Mouse (Mus musculus) liver, embryonic 11.5 days (tissue): Measurements from ENCODE around the gene Fstl1. TPM values are rescaled to one million over a fixed set of nuclear protein-coding genes. Genes with fewer than 3 reads are reported as not detected.

ENCODE experiments used
- ATAC-seq: fragments of 200-750 bp; cut with Nextera tagmentation; replicated peaks from 2 replicates; pipeline ENCODE4 v1.8.0; 2017; ENCODE audit warnings: moderate number of reproducible peaks, mild to moderate bottlenecking, moderate TSS enrichment, moderate library complexity; ENCODE audit not compliant: low FRiP score
- DNase-seq: peaks from one replicate; pipeline ENCODE4 v3.0.0-alpha.2; 2017; ENCODE audit warnings: low spot score
- H3K27ac ChIP-seq: fragments of 300-500 bp; sonication (generic); 2 replicates; pipeline ENCODE4 v1.5.1; 2014; ENCODE audit warnings: mild to moderate bottlenecking, low read depth, low read length, control low read depth
- H3K27me3 ChIP-seq: fragments of 300-500 bp; sonication (generic); replicated peaks from 2 replicates; pipeline ENCODE4 v1.6.1; 2014; ENCODE audit warnings: low read length, mixed read lengths; ENCODE audit not compliant: control insufficient read depth, insufficient read depth
- H3K36me3 ChIP-seq: fragments of 300-500 bp; sonication (generic); 2 replicates; pipeline ENCODE4 v1.6.1; 2014; ENCODE audit warnings: mild to moderate bottlenecking, low read length, moderate library complexity, mixed read lengths; ENCODE audit not compliant: control insufficient read depth, insufficient read depth
- H3K4me1 ChIP-seq: fragments of 300-500 bp; sonication (generic); replicated peaks from 2 replicates; pipeline ENCODE4 v1.6.1; 2014; ENCODE audit warnings: low read length, mixed read lengths; ENCODE audit not compliant: control insufficient read depth, insufficient read depth
- H3K4me2 ChIP-seq: fragments of 300-500 bp; sonication (generic); 2 replicates; pipeline ENCODE4 v1.6.1; 2014; ENCODE audit warnings: mild to moderate bottlenecking, control low read depth, moderate library complexity
- H3K4me3 ChIP-seq: fragments of 300-500 bp; sonication (generic); 2 replicates; pipeline ENCODE4 v1.5.1; 2014; ENCODE audit warnings: low read depth, low read length, control low read depth
- H3K9ac ChIP-seq: fragments of 300-500 bp; sonication (generic); 2 replicates; pipeline ENCODE4 v1.6.1; 2014; ENCODE audit warnings: low read depth, low read length, control low read depth
- H3K9me3 ChIP-seq: fragments of 300-500 bp; sonication (generic); 2 replicates; pipeline ENCODE4 v1.6.1; 2016; ENCODE audit warnings: low read length, inconsistent platforms, mixed read lengths; ENCODE audit not compliant: control insufficient read depth
- WGBS: fragments of 180-500 bp; shearing (Covaris S2); extraction: QIAGEN DNeasy Blood & Tissue Kit; methylation state at CpG from one replicate; pipeline ENCODE4 v1.1.7; 2014; 5-methylcytosine and 5-hydroxymethylcytosine counted together
- polyA plus RNA-seq: library from polyadenylated mRNA; unstranded; fragments of >200 nt; fragmentation: Nextera tagmentation; extraction: Ambion mirVana; gene quantifications from 2 replicates; pipeline ENCODE4 v1.2.1, GENCODE M21; 2014

Fstl1 gene
- polyA plus RNA-seq, 1 experiment from 2014 or later, result 118 TPM

- H3K36me3 ChIP-seq, result no peaks in the 10 kb centered on the region; the same call in 1 of the 2 replicates
- H3K27me3 ChIP-seq, result peaks cover 11% of the 10 kb centered on the region; the same call in 1 of the 2 replicates
- no peak overlapping the region for H3K4me3 ChIP-seq
- no peak overlapping the region for H3K27ac ChIP-seq
- WGBS, result 72% methylated on average over 7 of the region's 7 CpGs
- H3K9me3 ChIP-seq, result no peaks in the 10 kb centered on the region
- H3K4me1 ChIP-seq, result no peaks in the 10 kb centered on the region; the same call in none of the 2 replicates
- H3K9ac ChIP-seq, result no peak overlapping the region
- no peak overlapping the region for H3K4me2 ChIP-seq
- ATAC-seq (no peak), DNase-seq (no peak)
Observed at GRCm38 (mm10) chr16:37779651-37780280, 3.1 kb downstream of the Fstl1 start.

DNA sequence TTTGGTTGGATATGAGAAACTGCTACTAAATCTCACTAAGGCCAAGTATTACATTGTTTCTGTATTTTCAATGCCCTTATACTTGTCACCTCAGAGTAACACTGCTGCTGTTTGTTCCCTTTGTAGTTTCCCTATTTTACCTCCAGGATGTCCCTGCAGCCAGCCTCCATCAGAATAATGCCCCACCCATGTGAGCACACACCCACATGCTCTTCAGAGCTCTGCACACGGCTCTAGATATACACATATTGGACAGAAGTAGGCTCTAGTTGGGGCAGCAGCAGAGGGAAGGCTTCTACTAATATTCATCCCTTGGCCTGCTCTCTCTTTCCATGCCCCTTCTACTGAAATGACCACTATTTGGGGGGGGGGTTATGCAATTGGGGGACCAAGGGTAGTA is 3.7 kb downstream of the Fstl1 start:
- Histone ChIP-seq H3K27ac (no peak overlapping the region), H3K9me3 (no peaks in the 10 kb centered on the region), H3K4me2 (no peak overlapping the region), H3K4me3 (no peak overlapping the region), H3K27me3 (peaks cover 11% of the 10 kb centered on the region; the same call in 1 of the 2 replicates), H3K9ac (no peak overlapping the region), H3K36me3 (no peaks in the 10 kb centered on the region; the same call in 1 of the 2 replicates), H3K4me1 (no peaks in the 10 kb centered on the region; the same call in none of the 2 replicates)
- 28% methylated on average over 1 of the region's 1 CpGs for WGBS
- ATAC-seq, result 0 out of 2 replicates have a peak, but pooled peaks have one; percentile 41
- no peak for DNase-seq

GRCm38 (mm10) chr16:37780911-37781310 is 4.2 kb downstream of the Fstl1 start:
- WGBS, result 84% methylated on average over 3 of the region's 3 CpGs
- no peak overlapping the region for H3K9ac ChIP-seq
- H3K4me1 ChIP-seq, result no peaks in the 10 kb centered on the region; the same call in none of the 2 replicates
- no peak for DNase-seq
- no peak for ATAC-seq
- no peak overlapping the region for H3K4me2 ChIP-seq
- H3K36me3 ChIP-seq, result no peaks in the 10 kb centered on the region; the same call in 1 of the 2 replicates
- no peak overlapping the region for H3K4me3 ChIP-seq
- no peaks in the 10 kb centered on the region for H3K9me3 ChIP-seq
- no peak overlapping the region for H3K27ac ChIP-seq
- H3K27me3 ChIP-seq, result peaks cover 8% of the 10 kb centered on the region; the same call in 1 of the 2 replicates

GRCm38 (mm10) chr16:37784526-37784925 is 7.9 kb downstream of the Fstl1 start:
- Histone ChIP-seq H3K36me3 (no peaks in the 10 kb centered on the region; the same call in 1 of the 2 replicates), H3K9me3 (no peaks in the 10 kb centered on the region)

GRCm38 (mm10) chr16:37787558-37788194 is 11.0 kb downstream of the Fstl1 start:
- Histone ChIP-seq H3K4me3 (no peak overlapping the region), H3K9ac (no peak overlapping the region), H3K27me3 (no peaks in the 10 kb centered on the region), H3K27ac (peak overlapping the region; percentile 72), H3K9me3 (no peaks in the 10 kb centered on the region), H3K4me1 (peaks cover 19% of the 10 kb centered on the region), H3K4me2 (no peak overlapping the region), H3K36me3 (no peaks in the 10 kb centered on the region; the same call in 1 of the 2 replicates)
- WGBS, result 64% methylated on average over 9 of the region's 9 CpGs
- ATAC-seq (no peak), DNase-seq (no peak)

More at GRCm38 (mm10) chr16:37784526-37784925, 7.9 kb downstream of the Fstl1 start:
- Histone ChIP-seq H3K27ac (no peak overlapping the region), H3K27me3 (no peaks in the 10 kb centered on the region), H3K4me1 (peaks cover 9% of the 10 kb centered on the region), H3K4me2 (no peak overlapping the region), H3K4me3 (no peak overlapping the region), H3K9ac (no peak overlapping the region)
- ATAC-seq (no peak), DNase-seq (no peak)
- WGBS, result 80% methylated on average over 3 of the region's 3 CpGs

GRCm38 (mm10) chr16:37788367-37789014 is 11.8 kb downstream of the Fstl1 start:
- 0 out of 2 replicates have a peak overlapping the region, but pooled peaks have one; percentile 7 for H3K4me2 ChIP-seq
- peak; percentile 58 for ATAC-seq

DNA sequence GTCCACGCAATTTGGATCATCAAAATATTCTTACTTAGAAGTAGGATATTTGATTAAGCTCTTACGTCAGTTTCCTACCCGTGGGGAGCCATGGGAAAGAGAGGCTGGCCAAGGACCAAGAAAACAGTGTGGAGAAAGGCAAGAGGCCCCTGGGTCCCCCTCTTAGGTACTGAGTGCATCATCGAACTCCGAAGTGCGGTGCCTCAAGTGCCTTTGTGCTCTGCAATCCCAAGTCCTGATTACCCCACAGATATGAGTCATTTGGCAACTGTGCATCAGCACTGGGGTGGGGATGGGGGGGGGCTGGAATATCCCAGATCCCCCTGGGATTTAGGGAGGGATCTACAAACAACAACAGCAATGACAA is 12.3 kb downstream of the Fstl1 start:
- Histone ChIP-seq H3K27ac (peak overlapping the region; percentile 72), H3K36me3 (no peaks in the 10 kb centered on the region), H3K4me2 (no peak overlapping the region), H3K4me3 (no peak overlapping the region), H3K4me1 (peaks cover 19% of the 10 kb centered on the region), H3K27me3 (no peaks in the 10 kb centered on the region), H3K9me3 (no peaks in the 10 kb centered on the region), H3K9ac (no peak overlapping the region)
- ATAC-seq (no peak), DNase-seq (no peak)
- WGBS, result 84% methylated on average over 6 of the region's 6 CpGs

More at GRCm38 (mm10) chr16:37788367-37789014, 11.8 kb downstream of the Fstl1 start:
- Histone ChIP-seq H3K4me1 (peaks cover 19% of the 10 kb centered on the region), H3K9ac (no peak overlapping the region), H3K9me3 (no peaks in the 10 kb centered on the region), H3K27ac (peak overlapping the region; percentile 72), H3K36me3 (no peaks in the 10 kb centered on the region), H3K27me3 (no peaks in the 10 kb centered on the region), H3K4me3 (no peak overlapping the region)
- DNase-seq, result peak; percentile 48
- 45% methylated on average over 12 of the region's 12 CpGs for WGBS

DNA sequence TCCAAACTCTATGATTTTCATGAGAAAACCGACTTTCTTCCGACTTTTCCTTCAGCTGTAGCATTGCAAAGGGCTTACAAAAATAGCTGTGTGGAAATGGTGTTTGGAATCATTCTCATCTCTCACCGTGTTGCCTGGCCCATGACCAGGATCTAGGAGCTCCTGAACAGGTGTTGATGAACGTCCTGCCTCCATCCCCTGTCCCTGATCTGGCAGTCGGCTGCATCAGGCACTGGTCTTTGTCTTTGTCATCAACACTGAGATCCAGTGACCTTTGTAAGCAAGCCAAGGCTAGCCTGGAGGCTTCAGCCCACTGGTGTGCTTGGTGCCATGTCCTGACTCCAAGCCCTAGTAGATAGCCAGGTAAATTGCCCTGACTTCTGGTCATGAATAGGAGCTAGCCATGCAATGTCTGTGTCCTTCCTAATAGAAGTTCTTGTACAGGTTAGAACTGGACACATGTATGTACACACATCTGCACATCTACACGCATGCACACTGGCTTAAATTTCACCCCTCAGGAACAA is 12.8 kb downstream of the Fstl1 start:
- DNase-seq, result no peak
- Histone ChIP-seq H3K9ac (no peak overlapping the region), H3K4me3 (no peak overlapping the region), H3K27ac (0 out of 2 replicates have a peak overlapping the region, but pooled peaks have one; percentile 1), H3K4me1 (peaks cover 19% of the 10 kb centered on the region), H3K9me3 (no peaks in the 10 kb centered on the region), H3K36me3 (no peaks in the 10 kb centered on the region), H3K4me2 (no peak overlapping the region), H3K27me3 (no peaks in the 10 kb centered on the region)
- ATAC-seq, result no peak
- 80% methylated on average over 6 of the region's 6 CpGs for WGBS
